Mouse (Mus musculus) spleen, adult 2 months (tissue): ENCODE data around the gene Gapvd1. TPM values are rescaled to one million over a fixed set of nuclear protein-coding genes. Genes with fewer than 3 reads are reported as not detected.
A peak's percentile ranks its signal among the peaks of the same experiment; 100 is the strongest.

Experiments used
- DNase-seq, 2 experiments: peaks; one replicate each; pipeline versions ENCODE4 v3.0.0 to v3.0.0-alpha.2; 2012 to 2021; ENCODE audit warnings: low spot score in 2 of 2, low read depth in 1 of 2
- H3K27ac ChIP-seq: fragments of 200-500 bp; 2 replicates; pipeline ENCODE4 v1.5.1; 2012; ENCODE audit warnings: low read length, inconsistent platforms; ENCODE audit not compliant: insufficient read depth
- H3K27me3 ChIP-seq: fragments of 200-500 bp; 2 replicates; pipeline ENCODE4 v1.6.1; 2012; ENCODE audit warnings: mild to moderate bottlenecking, moderate library complexity, low read length, inconsistent platforms; ENCODE audit not compliant: control insufficient read depth, insufficient read depth
- H3K36me3 ChIP-seq: fragments of 200-500 bp; 2 replicates; pipeline ENCODE4 v1.6.1; 2012; ENCODE audit warnings: mild to moderate bottlenecking, low read length, inconsistent platforms; ENCODE audit not compliant: control insufficient read depth, insufficient read depth
- H3K4me1 ChIP-seq: fragments of 200-500 bp; 2 replicates; pipeline ENCODE4 v1.6.1; 2011; ENCODE audit warnings: inconsistent platforms; ENCODE audit not compliant: control insufficient read depth, insufficient read depth, insufficient read length
- H3K4me3 ChIP-seq: fragments of 200-500 bp; 2 replicates; pipeline ENCODE4 v1.5.1; 2011; ENCODE audit warnings: mild to moderate bottlenecking, inconsistent platforms; ENCODE audit not compliant: insufficient read depth, insufficient read length; ENCODE audit errors: extremely low read depth
- CTCF ChIP-seq: fragments of 200-500 bp; IDR thresholded peaks from 2 replicates; pipeline ENCODE4 v1.5.1; 2011; ENCODE audit warnings: mild to moderate bottlenecking, inconsistent platforms; ENCODE audit not compliant: insufficient read depth, insufficient read length, insufficient replicate concordance; ENCODE audit errors: extremely low read depth
- POLR2A ChIP-seq: fragments of 200-500 bp; IDR thresholded peaks from 2 replicates; pipeline ENCODE4 v1.6.1; 2011; ENCODE audit warnings: low read depth, low read length, inconsistent platforms
- WGBS: fragments of 180-500 bp; shearing (Covaris S2); methylation state at CpG from one replicate; pipeline ENCODE4 v1.1.7; 2018; 5-methylcytosine and 5-hydroxymethylcytosine counted together
- polyA plus RNA-seq: library from polyadenylated mRNA; depleted of rRNA; stranded (reverse); fragments of >200 nt; gene quantifications from 2 replicates; pipeline ENCODE4 v1.2.3, GENCODE M21; 2012

The Gapvd1 gene
- polyA plus RNA-seq, 1 experiment: 15.3 TPM

GRCm38 (mm10) chr2:34677061-34677460 lies 78.0 kb downstream of the Gapvd1 start:
- Histone ChIP-seq H3K36me3 (peaks cover 27% of the 10 kb centered on the region), H3K27ac (no peak overlapping the region), H3K4me1 (no peaks in the 10 kb centered on the region), H3K27me3 (no peaks in the 10 kb centered on the region), H3K4me3 (no peak overlapping the region)
- no peak for DNase-seq
- TF ChIP-seq CTCF (no peak), POLR2A (no peak)
- WGBS: 94% methylated on average over 8 of the region's 8 CpGs

DNA sequence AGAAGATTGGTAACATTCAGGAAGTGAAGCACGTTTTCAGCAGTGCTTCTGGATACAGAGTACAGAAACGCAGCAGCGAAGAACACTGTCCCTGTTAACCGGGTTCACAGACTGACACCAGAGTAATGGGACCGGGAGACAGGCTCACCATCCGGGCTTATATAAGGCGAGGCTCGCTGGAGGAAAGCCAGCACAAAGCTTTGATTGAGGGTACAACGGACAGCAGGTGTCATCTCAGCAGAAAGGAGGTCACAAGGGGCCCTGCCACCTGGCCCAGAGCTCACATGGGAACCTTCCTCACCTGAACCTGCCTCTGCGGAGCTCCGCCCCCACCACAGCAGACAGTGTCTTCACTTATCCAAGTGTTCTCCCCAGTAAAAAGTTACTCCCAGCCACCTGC lies 81.2 kb downstream of the Gapvd1 start:
- no peaks in the 10 kb centered on the region for H3K27me3 ChIP-seq
- peaks cover 18% of the 10 kb centered on the region for H3K36me3 ChIP-seq
- H3K4me3 ChIP-seq: no peak overlapping the region
- 87% methylated on average over 11 of the region's 11 CpGs for WGBS
- TF ChIP-seq CTCF: no peak
- no peaks in the 10 kb centered on the region; the same call in 1 of the 2 replicates for H3K4me1 ChIP-seq
- H3K27ac ChIP-seq: no peak overlapping the region
- no peak for DNase-seq

GRCm38 (mm10) chr2:34671385-34672026 lies 83.5 kb downstream of the Gapvd1 start:
- 24% methylated on average over 31 of the region's 31 CpGs for WGBS
- peaks cover 3% of the 10 kb centered on the region; the same call in 1 of the 2 replicates for H3K36me3 ChIP-seq
- H3K4me1 ChIP-seq: no peaks in the 10 kb centered on the region; the same call in 1 of the 2 replicates
- no peak overlapping the region for H3K27ac ChIP-seq
- peak in 1 of 2 experiments; percentile 18 for DNase-seq
- H3K4me3 ChIP-seq: peak overlapping the region; percentile 67
- TF ChIP-seq POLR2A (no peak), CTCF (peak; percentile 41; the same call in 1 of the 2 replicates)
- no peaks in the 10 kb centered on the region for H3K27me3 ChIP-seq

DNA sequence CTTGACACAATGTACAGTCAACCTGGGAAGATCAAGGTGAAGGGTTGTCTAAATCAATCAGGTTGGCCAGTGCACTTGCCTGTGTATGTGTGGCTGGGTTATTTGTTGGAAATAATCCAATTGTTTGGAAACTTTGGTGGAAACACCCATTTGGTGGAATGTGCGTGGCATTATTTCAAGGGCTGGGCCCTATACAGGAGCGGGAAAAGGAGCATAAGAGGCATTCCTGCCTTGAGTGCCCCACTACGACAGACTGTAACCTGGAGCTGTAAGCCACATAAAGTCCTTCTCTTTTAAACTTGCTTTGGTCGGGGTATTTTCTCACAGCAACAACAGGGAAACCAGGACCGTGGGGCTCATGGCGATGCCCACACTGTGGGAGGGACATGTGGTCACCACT lies 84.6 kb downstream of the Gapvd1 start:
- Histone ChIP-seq H3K4me1 (no peaks in the 10 kb centered on the region; the same call in 1 of the 2 replicates), H3K27ac (no peak overlapping the region), H3K27me3 (no peaks in the 10 kb centered on the region), H3K4me3 (no peak overlapping the region), H3K36me3 (no peaks in the 10 kb centered on the region)
- DNase-seq: no peak
- WGBS: 72% methylated on average over 6 of the region's 6 CpGs
- no peak for TF ChIP-seq CTCF
- TF ChIP-seq POLR2A: no peak

DNA sequence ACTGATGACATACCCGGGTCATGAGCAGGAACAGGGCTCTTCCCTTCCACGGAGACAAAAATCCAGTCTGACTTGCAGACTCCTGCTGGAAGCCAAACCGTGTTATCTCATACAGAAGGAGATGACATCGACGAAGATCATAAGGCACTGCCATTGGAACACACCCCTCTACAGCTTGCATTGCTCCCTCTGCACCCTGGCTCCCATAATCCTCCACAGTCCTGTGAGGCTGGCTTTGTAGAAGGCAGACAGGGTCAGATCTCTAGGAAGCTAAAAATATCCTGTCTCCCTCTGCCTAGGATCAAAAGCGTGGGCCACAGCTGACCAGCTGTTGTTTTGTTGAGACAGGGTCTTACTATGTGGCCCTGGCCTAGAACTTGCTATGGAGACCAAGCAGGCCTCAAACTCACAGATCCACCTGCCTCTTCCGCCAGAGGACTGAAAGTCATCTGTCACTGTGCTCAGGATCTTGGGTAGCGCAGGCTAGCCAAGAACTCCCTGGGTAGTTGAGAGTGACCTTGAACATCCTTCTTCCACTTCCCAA lies 85.8 kb downstream of the Gapvd1 start:
- H3K4me3 ChIP-seq: no peak overlapping the region
- no peak for DNase-seq
- 76% methylated on average over 8 of the region's 8 CpGs for WGBS
- no peaks in the 10 kb centered on the region for H3K36me3 ChIP-seq
- no peaks in the 10 kb centered on the region for H3K27me3 ChIP-seq
- no peak for TF ChIP-seq CTCF
- TF ChIP-seq POLR2A: no peak
- H3K27ac ChIP-seq: no peak overlapping the region
- H3K4me1 ChIP-seq: no peaks in the 10 kb centered on the region; the same call in 1 of the 2 replicates

- Histone ChIP-seq H3K27ac (no peak overlapping the region), H3K4me1 (no peaks in the 10 kb centered on the region; the same call in 1 of the 2 replicates), H3K4me3 (no peak overlapping the region), H3K27me3 (no peaks in the 10 kb centered on the region), H3K36me3 (no peaks in the 10 kb centered on the region)
- DNase-seq: no peak
- TF ChIP-seq CTCF (no peak), POLR2A (no peak)
- 65% methylated on average over 17 of the region's 17 CpGs for WGBS
Measured at GRCm38 (mm10) chr2:34668440-34669191, 86.4 kb downstream of the Gapvd1 start.

- DNase-seq: no peak
- Histone ChIP-seq H3K4me3 (no peak overlapping the region), H3K36me3 (no peaks in the 10 kb centered on the region), H3K27me3 (no peaks in the 10 kb centered on the region), H3K27ac (no peak overlapping the region), H3K4me1 (no peaks in the 10 kb centered on the region; the same call in 1 of the 2 replicates)
- 86% methylated on average over 10 of the region's 10 CpGs for WGBS
- TF ChIP-seq CTCF (no peak), POLR2A (no peak)
Measured at GRCm38 (mm10) chr2:34667820-34668219, 87.2 kb downstream of the Gapvd1 start.
